Mouse (Mus musculus) spleen, postnatal 36 days (tissue): Measurements from ENCODE around the gene Baiap2l2.
"Not testable (repeated sequence)": the region's sequence is repeated elsewhere in the genome, so short reads cannot be mapped to it uniquely, and the experiment has no call there.

Source experiments
- DNase-seq, 2 experiments: peaks; one replicate each; pipeline ENCODE4 v3.0.0; 2022; ENCODE audit warnings: low spot score in 2 of 2, mixed read lengths in 1 of 2

The Baiap2l2 gene

DNA sequence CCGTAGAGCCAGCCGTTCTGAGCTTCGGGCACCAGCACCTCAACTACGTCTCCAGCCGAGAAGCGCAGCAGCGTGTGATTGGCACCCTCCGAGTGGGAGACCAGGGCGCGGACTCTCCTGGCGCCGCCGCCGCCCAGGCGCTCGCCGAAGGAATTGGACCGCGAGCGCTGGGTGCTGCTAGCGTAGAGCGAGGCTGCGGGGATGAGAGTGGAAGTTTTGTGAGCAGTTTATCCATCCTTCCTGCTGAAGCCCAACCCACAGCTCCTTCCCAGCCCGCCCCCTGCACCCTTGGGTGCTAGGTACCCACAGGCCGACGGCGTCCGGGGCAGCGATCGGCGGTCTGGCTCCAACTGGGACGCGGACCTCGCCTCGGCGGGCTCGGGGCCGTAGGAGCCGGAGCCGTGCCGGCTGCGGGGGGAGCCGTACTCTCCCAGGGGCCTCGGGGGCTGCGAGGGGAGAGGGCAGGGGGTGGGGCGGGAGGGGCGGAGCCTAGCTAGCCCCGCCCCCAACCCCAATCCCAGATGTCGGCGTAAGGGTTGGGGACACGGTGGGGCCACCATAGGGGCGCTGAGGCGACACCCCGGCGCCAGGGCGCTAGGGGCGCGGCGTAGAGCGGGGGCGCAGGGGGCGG lies 24.1 kb downstream of the Baiap2l2 start:
- DNase-seq = no peak

DNA sequence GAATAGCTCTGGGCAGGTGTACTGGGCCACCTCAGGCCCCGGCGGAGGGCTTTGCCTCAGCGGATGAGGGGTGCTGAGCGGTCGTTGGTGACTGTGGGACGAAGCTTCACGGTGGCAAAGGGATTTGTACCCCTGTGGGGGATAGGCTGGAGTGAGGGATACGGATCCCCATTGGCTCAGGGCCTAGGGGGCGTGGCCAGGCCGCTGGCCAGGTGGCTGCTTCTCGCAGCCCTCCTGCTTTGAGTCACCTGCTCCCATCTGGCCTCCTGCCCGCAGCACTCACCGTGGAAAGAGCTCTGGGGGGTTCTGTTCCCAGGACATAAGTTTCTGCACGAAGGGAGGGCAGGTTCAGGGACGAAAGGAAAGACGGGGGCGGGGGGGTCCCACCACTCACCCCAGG lies 26.8 kb downstream of the Baiap2l2 start:
- DNase-seq = no peak

DNA sequence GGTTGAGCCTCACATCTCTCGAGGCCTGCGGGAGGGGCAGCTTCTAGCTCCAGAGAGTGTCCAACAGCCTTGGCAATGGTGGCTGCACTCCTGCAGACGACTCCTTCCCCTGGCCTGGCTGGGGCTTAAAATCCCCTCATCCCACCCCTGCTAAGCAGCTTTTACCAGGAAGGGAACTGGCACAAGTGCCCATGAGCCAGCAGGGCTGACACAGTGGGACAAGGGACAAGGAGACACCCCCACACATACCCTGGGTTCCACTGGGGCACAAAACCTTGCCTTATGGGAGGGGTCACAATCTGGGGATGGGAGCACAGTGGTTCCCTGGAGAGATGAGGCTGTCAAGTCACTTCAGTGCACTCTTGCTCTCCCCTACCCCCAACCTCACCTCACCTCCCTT lies 30.7 kb downstream of the Baiap2l2 start, which contains the start of gene Slc16a8:
Gene Slc16a8 (minus strand): TSS at position 101 of the 400 bp plus-strand sequence.
- DNase-seq = no peak

DNA sequence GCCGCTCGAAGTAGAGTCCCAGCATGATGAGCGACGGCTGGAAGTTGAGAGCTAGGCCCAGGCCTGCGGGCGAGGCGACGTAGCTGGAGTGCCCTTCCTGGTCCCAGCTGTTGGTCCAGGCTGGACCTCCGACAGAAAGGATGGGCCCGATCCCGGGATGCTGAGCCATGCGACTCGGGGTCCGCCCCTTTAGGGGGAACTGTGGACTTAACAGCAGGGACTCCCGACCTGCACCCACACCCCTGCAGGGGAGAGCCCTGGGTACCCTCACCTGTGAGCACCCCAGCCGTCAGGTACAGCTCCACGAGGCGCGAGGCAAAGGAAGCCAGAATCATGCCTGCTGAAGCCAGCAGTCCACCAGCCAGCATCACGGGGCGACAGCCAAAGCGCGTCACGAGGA lies 32.8 kb downstream of the Baiap2l2 start:
- no peak for DNase-seq

DNA sequence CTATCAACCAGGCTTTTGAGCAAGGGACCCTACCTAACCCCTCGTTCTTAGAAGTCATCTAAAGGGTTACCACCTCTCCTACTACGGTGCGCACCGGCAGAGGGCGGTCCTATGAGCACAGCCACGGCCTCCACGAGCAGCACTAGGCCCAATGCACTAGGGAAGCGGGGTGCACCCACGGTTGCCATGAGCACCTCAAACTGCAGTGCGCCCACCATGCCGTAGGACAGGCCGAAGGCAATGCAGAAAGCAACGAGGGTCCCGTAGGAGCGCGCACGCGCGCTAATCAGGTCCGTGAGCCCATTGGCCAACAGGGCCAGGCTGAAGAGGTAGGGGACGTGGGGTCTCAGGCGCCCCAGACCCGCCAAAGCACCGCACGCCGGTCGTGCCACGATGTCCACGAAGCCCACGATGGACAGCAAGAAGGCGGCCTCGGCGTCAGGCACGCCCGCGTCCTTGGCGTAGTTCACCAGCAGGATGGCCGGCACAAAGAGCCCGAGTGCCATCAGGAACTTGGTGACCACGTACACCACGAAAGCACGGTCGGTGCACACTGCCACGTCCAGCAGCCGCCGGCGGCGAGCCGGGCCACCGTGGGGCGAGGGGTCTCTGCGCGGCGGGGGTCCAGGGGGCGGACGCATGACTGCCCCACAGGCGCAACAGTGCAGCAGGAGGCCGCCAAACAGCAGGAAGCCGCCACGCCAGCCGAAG lies 33.4 kb downstream of the Baiap2l2 start:
- no peak for DNase-seq

DNA sequence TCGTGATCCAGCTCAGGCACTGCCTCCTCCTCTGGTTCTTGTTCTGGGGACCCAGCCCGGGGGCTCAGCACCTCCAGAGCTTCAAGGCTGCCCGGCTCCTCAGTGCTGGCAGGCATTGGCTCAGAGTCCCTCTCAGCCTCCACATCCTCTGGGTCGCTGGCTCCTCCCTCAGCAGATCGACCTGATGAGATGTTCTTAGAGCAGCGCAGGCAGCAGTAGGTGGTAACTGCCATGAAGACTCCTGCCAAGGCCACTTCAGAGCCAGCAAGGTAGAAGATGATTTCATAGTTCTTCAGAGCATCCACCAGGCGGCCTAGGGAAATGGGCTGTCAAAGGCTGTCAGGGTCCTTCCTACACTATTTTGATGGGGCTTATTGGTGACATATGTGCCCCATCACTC lies 34.2 kb downstream of the Baiap2l2 start:
- DNase-seq = no peak

DNA sequence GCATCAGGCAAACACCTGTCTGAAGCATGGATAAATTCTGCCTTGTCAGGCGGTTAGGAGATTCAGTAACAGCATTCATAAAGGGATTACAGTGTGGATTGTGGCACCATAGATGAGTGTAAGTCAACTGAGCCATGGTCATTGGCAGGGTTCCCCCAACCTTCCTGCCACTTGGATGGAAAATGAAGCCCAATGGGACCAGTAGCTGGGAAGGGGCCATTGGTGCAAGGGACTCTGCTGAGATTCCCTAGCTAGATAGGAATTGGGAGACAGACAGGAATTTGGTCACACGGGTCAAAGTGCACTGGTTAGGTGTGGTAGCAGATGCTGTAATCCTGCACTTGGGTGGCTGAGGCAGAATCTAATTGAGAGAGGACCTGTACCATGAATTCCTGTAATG lies 35.1 kb downstream of the Baiap2l2 start:
- no peak for DNase-seq

DNA sequence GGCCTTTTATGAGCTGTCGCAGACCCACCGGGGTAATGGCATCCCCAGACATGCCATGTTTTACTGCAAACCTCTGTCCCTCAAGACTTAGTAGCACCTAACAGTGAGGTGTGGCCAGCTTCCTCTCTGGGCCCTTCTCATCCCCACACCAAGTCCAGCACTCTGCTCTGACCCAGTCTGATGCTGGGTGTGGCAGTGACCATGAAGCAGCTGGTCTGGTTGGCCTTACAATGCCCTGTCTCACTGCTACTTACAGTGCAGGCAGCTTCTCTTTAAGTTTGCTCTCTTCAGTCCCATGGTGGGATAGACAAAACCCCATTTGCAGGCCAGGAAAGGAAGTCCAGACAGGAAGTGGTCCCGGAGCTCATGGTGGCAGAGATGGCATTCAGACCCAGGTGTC lies 40.0 kb downstream of the Baiap2l2 start:
- DNase-seq = no peak

DNA sequence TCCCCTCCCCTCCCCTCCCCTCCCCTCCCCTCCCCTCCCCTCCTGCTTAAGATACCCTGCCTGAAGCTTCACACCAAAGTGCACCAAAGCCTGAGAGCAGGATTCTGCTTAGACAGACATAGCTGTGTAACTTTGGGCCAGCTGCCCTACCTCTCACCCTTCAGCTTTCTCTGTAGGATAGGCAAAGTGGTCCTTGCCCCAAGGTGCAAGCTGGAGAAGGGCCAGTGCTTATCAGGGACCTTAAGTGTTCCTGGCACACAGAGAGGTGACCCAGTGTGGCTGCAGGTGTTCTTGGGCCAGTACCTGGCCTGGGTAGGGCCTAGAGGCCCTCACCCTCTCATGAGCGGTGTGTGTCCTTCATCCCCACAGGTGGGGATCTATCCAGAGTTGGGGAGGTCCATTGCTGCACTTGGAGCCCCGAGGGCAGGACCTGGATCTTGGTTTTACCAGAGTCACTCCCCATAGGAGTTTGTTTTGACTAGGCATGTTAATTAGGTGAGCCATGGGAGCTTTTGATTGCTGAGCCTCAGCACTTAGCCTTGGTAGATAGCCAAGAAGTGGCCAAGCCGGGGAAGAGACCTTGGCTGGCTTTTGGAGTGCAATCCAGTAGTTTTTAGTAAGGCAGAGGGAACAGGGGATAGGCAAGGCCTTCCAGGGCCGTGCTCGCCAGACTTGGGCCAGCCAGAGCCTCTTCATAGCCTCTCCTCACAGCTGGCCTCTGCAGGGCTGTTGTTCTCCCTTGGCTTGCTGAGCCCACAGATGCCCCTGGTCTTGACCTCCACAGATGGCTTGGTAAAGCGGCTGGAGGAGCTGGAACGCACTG lies 41.1 kb downstream of the Baiap2l2 start:
- DNase-seq = no peak

DNA sequence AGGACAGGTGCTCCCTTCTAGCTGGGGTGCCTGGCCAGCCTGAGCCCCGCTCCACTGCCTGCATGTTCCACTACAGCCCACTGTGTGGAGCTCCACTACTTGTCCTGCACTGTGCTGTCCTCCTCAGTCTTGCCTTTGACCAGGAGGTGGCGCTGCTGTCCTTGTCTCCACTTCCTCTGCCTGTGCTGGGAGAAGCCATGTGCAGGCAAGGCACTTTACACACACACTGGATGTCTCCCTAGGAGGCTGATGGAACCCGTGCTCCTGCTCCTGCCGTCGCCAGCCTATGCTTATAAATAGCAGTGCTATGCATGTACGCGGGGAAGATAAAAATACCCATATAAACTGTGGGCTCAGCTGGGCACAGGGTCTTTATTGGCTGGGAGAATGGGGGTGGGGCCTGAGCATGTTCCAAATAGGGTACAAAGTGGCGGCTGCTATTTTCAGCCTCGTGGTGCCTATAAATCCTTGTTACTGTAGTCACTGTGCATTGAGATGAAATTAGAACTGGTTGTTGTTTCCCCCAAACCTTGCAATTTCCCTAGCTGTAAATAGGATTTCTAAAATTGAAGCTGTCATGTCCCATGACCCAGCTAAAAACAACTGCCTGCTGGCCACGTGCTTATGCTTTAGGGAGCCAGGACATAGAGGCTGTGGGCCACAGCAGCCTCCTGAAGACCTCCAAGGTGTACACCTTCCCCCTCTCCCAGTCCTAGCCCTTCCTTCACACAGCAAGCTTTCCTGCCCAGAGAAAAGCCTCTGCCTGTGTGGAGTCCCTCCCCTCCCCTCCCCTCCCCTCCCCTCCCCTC lies 41.9 kb downstream of the Baiap2l2 start:
- peak; percentile 86 for DNase-seq

DNA sequence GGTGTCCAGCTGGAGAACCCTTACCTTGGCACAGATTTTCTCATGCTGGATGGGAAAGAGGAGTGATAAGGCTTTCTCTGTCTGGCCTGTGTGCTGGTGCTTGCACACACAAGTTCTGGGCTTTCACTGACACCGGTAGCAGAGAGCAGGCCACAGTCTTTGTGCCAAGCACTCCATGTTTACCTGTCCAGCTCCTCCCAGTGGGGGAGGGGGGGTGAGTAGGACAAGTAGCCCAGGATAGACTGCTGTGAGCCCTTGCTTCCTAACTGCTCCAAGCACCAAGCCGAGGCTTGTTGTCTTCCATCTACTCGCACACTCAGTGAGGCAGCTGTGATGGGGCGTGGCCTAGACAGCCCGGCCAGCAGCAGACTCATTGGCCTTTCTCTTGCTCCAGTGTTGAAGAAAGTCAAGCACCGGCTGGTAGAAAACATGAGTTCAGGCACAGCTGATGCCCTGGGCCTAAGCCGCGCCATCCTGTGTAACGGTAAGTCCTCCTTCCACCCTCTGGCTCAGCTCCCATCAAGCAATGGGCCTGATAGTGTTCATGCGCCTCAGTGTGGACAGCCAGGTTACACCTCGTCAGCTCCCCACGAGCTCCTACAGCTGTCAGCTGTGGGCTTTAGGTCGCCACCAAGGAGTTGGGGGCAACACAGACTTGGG lies 42.6 kb downstream of the Baiap2l2 start:
- no peak for DNase-seq

DNA sequence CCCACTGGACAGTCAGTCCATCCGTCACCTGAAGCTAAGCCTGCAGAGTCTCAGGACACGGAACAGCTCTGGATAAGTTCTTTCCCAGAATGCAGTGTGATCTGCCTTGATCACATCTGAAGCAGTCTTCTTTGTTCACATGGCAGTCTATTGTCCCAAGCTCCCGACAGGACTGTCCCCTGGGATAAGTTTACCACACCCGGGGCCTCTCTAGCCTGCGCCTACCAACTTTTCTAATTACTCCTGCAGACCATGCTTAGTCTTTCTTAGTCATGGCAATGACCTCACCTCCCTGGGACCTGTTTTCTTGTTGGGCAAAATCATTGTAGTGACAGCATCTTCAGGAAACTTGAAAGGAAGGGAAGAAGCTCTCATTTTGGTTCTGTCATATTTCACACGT lies 47.3 kb downstream of the Baiap2l2 start:
- no peak for DNase-seq

DNA sequence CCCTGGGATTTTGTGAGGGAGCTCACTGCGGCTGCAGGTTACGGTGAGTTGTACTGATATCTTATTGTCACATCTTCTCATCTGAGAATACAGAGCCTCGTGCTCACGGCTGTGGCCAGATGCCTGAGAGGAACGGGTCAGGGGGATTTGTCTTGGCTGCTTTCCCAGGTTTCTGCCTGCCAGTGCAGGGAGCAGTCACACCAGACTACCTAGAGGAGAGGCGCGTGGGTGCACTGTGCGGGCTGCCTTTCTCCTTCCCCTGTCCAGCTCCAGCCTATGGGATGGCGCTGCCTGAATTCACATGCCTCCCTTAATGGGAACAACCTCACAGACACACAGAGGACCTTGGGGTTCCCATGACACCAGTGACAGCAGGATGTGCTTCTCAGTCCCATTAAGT lies 50.1 kb downstream of the Baiap2l2 start:
- no peak for DNase-seq

DNA sequence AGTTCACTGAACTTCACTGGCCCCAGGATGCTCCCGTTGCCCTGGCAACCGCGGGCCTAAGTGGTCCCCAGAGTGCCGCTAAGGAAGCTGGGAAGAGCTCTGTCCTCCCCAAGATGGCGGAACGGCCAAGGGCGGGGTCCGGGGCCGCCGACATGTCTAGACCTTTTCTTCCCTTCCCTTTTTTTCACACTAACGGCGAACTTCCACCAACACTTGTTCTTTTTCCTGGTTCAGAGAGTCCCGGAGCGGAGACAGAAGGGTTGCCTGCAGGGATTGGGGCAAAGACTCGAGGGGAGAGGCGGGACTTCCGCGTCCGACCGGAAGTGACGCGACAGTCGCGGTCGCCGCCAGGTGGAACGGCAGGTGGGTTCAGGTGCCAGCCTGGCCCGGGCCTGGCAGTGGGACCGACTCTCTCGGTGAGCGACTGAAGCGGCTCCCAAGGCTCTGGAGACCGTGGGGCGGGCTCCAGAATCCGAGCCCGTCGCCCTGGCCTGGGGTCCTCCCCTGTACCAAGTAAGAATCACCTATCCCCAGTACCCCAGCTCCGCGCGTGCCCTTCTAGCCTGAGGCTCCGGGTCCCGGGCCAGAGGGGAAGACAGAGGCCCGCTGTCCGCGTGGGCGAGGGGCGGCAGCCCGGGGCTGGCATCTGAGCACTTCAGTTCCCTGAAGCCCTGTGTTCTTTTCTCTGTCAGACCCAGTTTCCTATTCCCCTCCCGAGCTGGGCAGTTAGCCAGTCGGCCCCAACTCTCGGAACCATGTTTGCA lies 56.1 kb downstream of the Baiap2l2 start, which contains the start of the genes Pick1 and Gm49486:
Gene Pick1 (plus strand): TSS at position 116 of the 764 bp plus-strand sequence.
Gene Gm49486 (plus strand): TSS at position 334 of the 764 bp plus-strand sequence.
- peak; percentile 85 to 86 for DNase-seq

DNA sequence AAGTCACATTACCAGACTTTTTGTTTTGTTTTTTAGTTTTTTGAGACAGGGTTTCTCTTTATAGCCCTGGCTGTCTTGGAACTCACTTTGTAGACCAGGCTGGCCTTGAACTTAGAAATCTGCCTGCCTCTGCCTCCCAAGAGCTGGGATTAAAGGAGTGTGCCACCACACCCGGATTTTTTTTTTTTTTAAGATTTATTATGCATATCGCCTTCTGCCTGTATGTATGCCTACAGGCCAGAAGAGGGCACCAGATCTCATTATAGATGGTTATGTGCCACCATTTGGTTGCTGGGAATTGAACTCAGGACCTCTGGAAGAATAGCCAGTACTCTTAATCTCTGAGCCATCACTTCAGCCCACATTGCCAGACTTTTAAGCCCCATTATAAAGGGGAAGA lies 59.6 kb downstream of the Baiap2l2 start:
- not testable (repeated sequence) for DNase-seq

DNA sequence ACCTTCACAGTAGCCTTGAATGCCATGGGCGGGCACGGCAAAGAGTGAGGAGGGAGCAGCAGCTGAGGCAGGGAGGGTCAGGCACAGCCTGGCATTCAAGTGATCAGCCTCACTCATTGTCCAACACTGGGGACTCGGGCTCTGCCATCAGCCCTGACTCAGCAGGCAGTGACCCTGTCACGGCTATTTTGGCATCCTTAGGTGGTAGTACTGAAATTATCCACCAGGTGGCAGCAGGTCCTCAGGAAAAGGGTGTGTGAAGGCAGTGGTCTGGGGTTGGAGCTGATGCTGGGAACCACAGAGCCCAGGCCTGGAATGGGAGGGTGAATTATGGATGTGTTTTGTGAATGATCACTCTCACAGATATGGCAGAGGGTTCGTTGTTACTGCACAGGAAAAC lies 60.7 kb downstream of the Baiap2l2 start:
- DNase-seq = peak; percentile 57 to 69

DNA sequence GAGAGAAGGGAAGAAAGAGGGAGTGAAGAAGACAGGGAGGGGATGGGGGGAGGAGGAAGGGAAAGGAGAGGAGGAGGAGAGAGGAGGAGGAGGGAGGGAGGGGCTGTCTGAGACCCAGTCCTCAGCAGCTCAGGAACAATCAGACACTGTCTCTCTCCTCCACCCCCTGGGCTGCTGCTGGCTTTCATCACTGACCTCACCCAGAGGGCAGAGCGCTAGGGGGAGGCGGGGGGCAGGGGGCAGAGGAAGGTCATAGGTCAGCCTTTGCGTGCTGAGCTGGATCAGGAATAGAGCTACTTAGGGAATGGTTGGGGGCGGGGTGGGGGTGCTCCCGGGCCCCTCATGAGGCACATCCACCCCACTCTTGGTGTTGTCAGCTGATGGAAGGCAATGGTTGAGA lies 61.7 kb downstream of the Baiap2l2 start:
- no peak for DNase-seq

DNA sequence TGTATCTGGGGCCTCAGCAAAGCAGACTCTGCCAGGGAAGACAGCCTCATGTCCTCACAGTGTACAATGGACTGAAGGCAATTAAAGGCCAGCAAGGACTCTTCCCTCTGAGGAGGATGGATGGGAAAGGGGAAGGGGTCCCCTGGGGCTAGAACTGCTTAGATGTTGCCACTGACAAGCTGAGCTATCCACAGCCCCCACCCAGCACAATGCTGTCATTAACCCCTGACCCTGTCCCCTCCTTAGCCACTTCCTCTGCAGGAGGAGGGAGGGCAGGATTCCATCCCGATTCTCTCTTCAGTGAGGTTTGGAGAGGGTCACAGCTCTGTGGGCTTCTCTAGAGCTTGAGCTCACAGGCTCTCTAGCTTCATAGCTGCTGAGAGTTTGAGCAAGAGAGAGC lies 65.8 kb downstream of the Baiap2l2 start:
- DNase-seq = no peak

DNA sequence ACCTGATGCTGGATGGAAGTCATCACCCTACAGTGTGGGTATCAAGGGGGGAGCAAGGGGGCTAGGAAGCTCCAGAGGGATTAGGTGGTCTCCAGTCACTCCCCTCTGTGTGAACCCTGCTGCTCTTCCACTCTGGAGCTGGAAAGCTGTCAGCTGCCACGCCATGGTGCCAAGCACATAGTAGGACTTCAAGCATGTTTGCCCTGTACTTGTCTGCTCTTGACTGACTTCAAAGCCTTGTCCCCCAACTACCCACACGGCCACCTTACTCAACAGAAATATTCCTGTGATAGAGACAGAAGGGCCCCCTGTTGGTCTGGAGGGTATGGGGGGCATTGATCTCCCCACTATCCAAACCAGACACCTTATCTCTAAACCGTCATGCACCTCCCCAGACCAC lies 69.1 kb downstream of the Baiap2l2 start:
- DNase-seq = no peak

DNA sequence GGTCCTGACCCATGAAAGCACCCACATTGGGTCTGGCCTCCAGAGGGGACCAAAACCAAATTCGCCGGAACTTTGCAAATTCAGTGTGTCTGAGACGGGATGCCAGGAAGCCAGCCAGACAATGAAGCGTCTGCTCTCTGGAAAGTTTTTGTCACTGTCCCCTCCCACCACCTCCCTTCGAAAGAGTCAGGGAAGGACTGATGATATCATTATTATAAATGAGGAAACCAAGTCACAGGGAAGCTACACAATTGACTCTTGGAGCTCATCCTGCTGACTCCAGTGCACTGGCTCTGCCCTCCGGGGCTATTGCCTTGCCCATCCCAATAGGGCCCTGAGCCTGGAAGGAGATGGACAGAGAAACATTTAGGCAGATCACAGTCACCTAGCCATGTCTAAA lies 71.7 kb downstream of the Baiap2l2 start:
- DNase-seq = no peak
